Mouse (Mus musculus) hindbrain, embryonic 12.5 days (tissue): ENCODE measurements around the gene H2-T23. TPM values are rescaled to one million over a fixed set of nuclear protein-coding genes. Genes with fewer than 3 reads are reported as not detected.
"Not testable (repeated sequence)": the region's sequence is repeated elsewhere in the genome, so short reads cannot be mapped to it uniquely, and the experiment has no call there.

Source experiments
- ATAC-seq: fragments of 200-750 bp; cut with Nextera tagmentation; 2 replicates; pipeline ENCODE4 v1.8.0; 2017; ENCODE audit warnings: moderate TSS enrichment; ENCODE audit not compliant: low FRiP score
- H3K27ac ChIP-seq: fragments of 300-500 bp; sonication (generic); 2 replicates; pipeline ENCODE4 v1.5.1; 2016; ENCODE audit warnings: mild to moderate bottlenecking
- H3K27me3 ChIP-seq: fragments of 300-500 bp; sonication (generic); 2 replicates; pipeline ENCODE4 v1.6.1; 2016; ENCODE audit warnings: mild to moderate bottlenecking
- H3K36me3 ChIP-seq: fragments of 300-500 bp; sonication (generic); 2 replicates; pipeline ENCODE4 v1.6.1; 2016; ENCODE audit warnings: mild to moderate bottlenecking
- H3K4me1 ChIP-seq: fragments of 300-500 bp; sonication (generic); 2 replicates; pipeline ENCODE4 v1.6.1; 2016
- H3K4me2 ChIP-seq: fragments of 300-500 bp; sonication (generic); replicated peaks from 2 replicates; pipeline ENCODE4 v1.6.1; 2016; ENCODE audit warnings: mild to moderate bottlenecking
- H3K4me3 ChIP-seq: fragments of 300-500 bp; sonication (generic); 2 replicates; pipeline ENCODE4 v1.5.1; 2016; ENCODE audit warnings: mild to moderate bottlenecking
- H3K9ac ChIP-seq: fragments of 300-500 bp; sonication (generic); 2 replicates; pipeline ENCODE4 v1.6.1; 2016; ENCODE audit warnings: mild to moderate bottlenecking, moderate library complexity
- H3K9me3 ChIP-seq: fragments of 300-500 bp; sonication (generic); replicated peaks from 2 replicates; pipeline ENCODE4 v1.6.1; 2016; ENCODE audit warnings: mild to moderate bottlenecking
- WGBS: fragments of 180-500 bp; shearing (Covaris S2); methylation state at CpG from one replicate; pipeline ENCODE4 v1.1.7; 2016; 5-methylcytosine and 5-hydroxymethylcytosine counted together
- polyA plus RNA-seq: library from polyadenylated mRNA; unstranded; fragments of >200 nt; fragmentation: Nextera tagmentation; extraction: Ambion mirVana; gene quantifications from 2 replicates; pipeline ENCODE4 v1.2.1, GENCODE M21; 2016

The H2-T23 gene
- polyA plus RNA-seq, 1 experiment from 2014 or later, result 5.1 TPM

DNA sequence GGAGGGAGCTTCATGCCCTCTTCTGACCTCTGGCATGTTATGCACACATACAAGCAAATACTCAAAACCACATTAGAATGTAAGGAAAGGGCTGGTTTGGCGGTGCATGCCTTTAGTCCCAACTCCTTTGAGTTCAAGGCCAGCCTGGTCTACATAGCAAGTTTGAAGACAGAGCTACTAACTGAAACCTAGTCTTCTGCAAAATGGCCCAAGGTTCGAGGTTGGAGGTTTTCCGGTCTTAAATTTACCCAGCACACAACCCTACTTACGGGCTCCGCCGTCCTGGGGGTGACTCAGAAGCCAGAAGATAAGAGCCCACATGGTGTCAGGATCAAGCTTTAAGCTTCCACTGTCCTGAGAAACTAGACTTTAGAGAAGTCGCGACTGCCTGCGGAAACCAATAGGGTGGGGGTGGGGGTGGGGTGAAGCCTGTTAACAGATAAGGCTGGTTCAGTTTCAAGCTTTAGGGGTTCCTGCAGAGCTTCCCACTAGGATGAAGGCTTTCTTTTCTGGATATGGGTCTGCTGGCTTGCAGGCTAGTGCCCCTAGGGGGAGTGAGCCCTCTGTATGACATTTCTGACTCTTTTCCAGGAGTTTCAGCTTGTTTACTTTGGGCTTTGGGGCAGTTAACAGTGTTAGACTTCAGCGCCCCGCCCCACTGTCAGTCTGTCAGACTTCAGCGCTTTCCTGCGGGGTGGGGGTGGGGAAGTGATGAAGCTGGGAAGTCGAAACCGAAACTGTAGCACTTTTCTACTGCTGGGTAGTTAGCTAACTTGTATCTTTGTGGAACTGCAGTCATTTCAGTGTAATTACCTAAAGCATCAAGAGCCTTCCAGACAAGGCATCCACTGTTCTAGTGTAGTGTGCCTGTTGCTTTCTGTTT lies 12.2 kb downstream of the H2-T23 start, which contains the start of gene H2-T24:
H2-T24 (minus strand) TSS at position 370 of the 883 bp plus-strand sequence.
- H3K9ac ChIP-seq, result no peak within 1 kb of the TSS
- H3K36me3 ChIP-seq, result peaks cover 4% of the 10 kb centered on the region; the same call in 1 of the 2 replicates
- H3K4me3 ChIP-seq, result no peak within 1 kb of the TSS
- WGBS, result 44% methylated on average over 15 of the region's 15 CpGs
- H3K27me3 ChIP-seq, result no peaks in the 10 kb centered on the region
- no peak for ATAC-seq
- H3K4me2 ChIP-seq, result peak within 1 kb of the TSS; percentile 12; the same call in 1 of the 2 replicates
- no peaks in the 10 kb centered on the region for H3K9me3 ChIP-seq
- no peak within 1 kb of the TSS for H3K27ac ChIP-seq
- H3K4me1 ChIP-seq, result peaks cover 4% of the 10 kb centered on the region; the same call in 1 of the 2 replicates

DNA sequence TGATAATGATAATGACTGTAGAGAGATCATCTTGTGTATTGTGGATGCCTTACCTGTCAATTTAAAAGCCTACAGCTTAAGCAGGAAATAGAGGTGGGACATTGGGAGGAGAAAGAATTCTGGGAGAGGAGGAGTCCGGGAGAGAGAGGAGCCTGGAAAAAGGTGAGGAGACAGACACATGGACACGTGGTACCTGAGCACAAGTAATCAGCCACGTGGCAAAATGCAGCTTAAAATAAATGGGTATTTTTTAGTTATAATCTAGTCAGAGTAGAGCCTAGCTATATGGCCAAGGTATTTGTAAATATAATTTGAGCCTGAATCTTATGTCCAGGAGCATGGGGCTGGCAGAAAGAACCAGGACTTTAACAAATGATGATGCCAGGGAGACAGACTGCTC lies 13.1 kb downstream of the H2-T23 start:
- Histone ChIP-seq H3K27ac (no peak overlapping the region), H3K27me3 (no peaks in the 10 kb centered on the region), H3K4me2 (no peak overlapping the region), H3K4me3 (no peak overlapping the region), H3K9me3 (no peaks in the 10 kb centered on the region), H3K36me3 (peaks cover 10% of the 10 kb centered on the region), H3K9ac (no peak overlapping the region), H3K4me1 (peaks cover 4% of the 10 kb centered on the region; the same call in 1 of the 2 replicates)
- WGBS, result 79% methylated on average over 3 of the region's 3 CpGs
- no peak for ATAC-seq

DNA sequence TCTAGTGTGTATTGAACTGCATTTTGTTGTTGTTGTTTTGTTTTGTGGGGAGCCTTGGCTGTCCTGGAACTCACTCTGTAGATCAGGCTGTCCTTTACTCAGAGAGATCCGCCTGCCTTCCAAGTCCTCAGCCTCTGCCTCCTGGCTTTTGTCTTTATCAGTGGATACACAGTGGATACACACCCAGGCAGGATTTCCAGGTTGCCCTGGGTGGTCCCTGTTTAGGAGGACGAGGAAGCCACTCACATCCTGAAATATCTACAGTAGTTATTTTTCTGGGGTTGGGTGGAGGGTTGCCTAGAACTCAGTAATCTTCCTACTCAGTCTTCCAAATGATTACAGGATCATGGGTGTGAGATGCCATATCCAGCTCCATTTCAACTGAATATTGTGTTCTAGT lies 13.7 kb downstream of the H2-T23 start:
- peaks cover 15% of the 10 kb centered on the region for H3K36me3 ChIP-seq
- ATAC-seq, result no peak
- H3K9me3 ChIP-seq, result no peaks in the 10 kb centered on the region
- no peaks in the 10 kb centered on the region for H3K27me3 ChIP-seq
- no peak overlapping the region for H3K4me2 ChIP-seq
- H3K27ac ChIP-seq, result no peak overlapping the region
- no peak overlapping the region for H3K4me3 ChIP-seq
- 77% methylated on average over 2 of the region's 2 CpGs for WGBS
- H3K9ac ChIP-seq, result no peak overlapping the region
- H3K4me1 ChIP-seq, result peaks cover 4% of the 10 kb centered on the region; the same call in 1 of the 2 replicates

DNA sequence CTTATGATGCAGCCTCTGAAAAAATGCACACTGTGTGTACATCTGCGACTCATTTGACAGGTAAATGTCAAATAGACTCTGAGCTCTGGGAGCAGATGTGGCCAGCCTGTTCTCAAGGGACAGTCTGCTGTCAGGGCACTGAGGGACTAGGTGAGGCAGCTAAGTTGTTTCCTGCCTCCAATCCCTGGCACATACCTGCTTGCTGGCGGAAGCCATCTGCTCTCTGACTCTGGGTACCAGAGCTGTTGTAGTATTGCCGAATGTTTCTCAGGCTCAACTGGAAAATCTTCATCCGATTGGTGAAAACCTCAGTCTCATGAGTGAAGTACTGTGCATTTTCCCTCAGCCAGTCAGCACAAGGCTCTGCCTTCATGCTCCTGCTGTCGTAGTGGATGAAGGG lies 15.6 kb downstream of the H2-T23 start:
- 94% methylated on average over 5 of the region's 5 CpGs for WGBS

DNA sequence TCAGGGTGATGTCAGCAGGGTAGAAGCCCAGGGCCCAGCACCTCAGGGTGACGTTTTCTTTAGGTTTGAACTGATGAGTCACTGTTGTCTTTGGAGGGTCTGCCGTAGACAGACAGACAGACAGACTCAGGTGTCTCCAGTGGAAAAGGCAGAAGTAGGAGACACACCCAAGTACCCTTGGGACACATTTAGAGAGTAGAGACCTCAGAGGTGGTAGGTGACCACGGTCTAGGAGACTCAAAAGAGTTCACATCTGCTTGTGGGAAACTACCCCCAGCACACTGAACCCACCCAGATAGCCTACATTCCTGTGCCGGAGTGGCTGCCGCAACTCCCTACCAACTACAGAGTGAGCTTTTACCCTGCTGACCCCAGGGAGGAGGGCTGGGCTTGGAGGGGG lies 17.7 kb downstream of the H2-T23 start:
- no peak for ATAC-seq
- H3K4me3 ChIP-seq, result no peak overlapping the region
- H3K9ac ChIP-seq, result no peak overlapping the region
- H3K4me1 ChIP-seq, result no peaks in the 10 kb centered on the region
- H3K4me2 ChIP-seq, result no peak overlapping the region
- peaks cover 15% of the 10 kb centered on the region for H3K36me3 ChIP-seq
- H3K27ac ChIP-seq, result no peak overlapping the region
- H3K9me3 ChIP-seq, result no peaks in the 10 kb centered on the region
- WGBS, result 98% methylated on average over 5 of the region's 5 CpGs
- H3K27me3 ChIP-seq, result no peaks in the 10 kb centered on the region

More for the DNA sequence above, 15.6 kb downstream of the H2-T23 start:
- no peak for ATAC-seq
- Histone ChIP-seq H3K4me1 (peaks cover 4% of the 10 kb centered on the region; the same call in 1 of the 2 replicates), H3K36me3 (peaks cover 15% of the 10 kb centered on the region), H3K9me3 (no peaks in the 10 kb centered on the region), H3K4me3 (no peak overlapping the region), H3K9ac (no peak overlapping the region), H3K27me3 (no peaks in the 10 kb centered on the region), H3K27ac (no peak overlapping the region), H3K4me2 (no peak overlapping the region)

DNA sequence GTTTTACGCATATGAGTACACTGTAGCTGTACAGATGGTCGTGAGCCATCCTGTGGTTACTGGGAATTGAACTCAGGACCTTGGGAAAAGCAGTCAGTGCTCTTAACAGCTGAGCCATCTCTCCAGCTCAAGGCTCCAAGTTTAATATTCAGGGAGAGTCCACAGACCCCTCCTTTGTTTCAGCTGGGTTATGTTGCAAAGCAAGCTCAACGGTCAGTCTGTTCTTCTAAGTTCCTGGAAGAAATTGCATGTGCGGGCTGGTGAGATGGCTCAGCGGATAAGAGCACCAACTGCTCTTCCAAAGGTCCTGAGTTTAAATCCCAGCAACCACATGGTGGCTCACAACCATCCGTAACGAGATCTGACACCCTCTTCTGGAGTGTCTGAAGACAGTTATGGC lies 28.2 kb downstream of the H2-T23 start:
- not testable (repeated sequence) for ATAC-seq, H3K4me1 ChIP-seq, H3K9ac ChIP-seq, H3K36me3 ChIP-seq, H3K4me2 ChIP-seq, H3K27ac ChIP-seq, H3K4me3 ChIP-seq, H3K9me3 ChIP-seq, H3K27me3 ChIP-seq
- 95% methylated on average over 7 of the region's 7 CpGs for WGBS

DNA sequence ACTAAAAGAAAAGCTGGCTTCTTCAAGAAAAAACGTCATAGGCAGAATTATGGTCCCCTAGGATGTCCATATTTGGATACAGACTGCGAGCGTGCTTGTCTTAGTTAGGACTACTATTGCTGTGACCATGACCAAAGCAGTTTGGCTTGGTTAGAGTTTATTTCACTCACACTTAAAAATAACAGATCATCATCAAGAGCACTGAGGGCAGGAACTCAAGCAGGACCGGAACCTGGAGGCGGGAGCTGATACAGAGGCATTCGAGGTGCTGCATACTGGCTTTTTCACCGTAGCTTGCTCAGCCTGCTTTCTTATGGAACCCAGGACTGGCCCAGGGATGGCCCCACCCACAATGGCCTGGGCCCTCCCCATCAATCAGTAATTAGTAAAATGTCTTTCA lies 29.3 kb downstream of the H2-T23 start:
- Histone ChIP-seq H3K4me1 (no peaks in the 10 kb centered on the region), H3K4me3 (no peak overlapping the region), H3K27ac (no peak overlapping the region), H3K9ac (no peak overlapping the region), H3K36me3 (peaks cover 8% of the 10 kb centered on the region; the same call in 1 of the 2 replicates), H3K27me3 (no peaks in the 10 kb centered on the region), H3K9me3 (peaks cover 4% of the 10 kb centered on the region; the same call in 1 of the 2 replicates), H3K4me2 (no peak overlapping the region)
- WGBS, result 95% methylated on average over 7 of the region's 7 CpGs
- no peak for ATAC-seq

DNA sequence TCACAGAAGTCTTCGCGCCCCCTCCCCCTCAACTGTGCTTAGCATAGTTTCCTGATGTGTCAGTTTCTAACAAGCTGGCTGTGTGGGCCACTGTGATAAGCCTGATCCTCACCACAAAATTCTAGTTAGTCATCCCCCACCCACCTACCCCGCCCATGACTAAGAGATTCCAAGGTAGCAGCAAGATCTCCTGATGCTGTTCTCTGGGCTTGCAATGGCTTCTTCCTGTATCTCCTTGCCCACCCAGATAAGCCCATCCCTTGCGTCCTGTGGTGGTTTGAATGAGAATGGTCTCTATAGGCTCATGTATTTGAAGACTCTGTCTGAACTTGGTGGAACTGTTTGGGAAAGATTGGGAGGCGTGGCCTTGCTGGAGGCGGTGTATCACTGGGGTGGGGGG lies 30.7 kb downstream of the H2-T23 start:
- ATAC-seq, result no peak
- Histone ChIP-seq H3K4me1 (peaks cover 8% of the 10 kb centered on the region; the same call in 1 of the 2 replicates), H3K36me3 (peaks cover 8% of the 10 kb centered on the region; the same call in 1 of the 2 replicates), H3K9ac (no peak overlapping the region), H3K27me3 (no peaks in the 10 kb centered on the region), H3K4me2 (no peak overlapping the region), H3K27ac (no peak overlapping the region), H3K9me3 (peaks cover 4% of the 10 kb centered on the region; the same call in 1 of the 2 replicates), H3K4me3 (no peak overlapping the region)
- 95% methylated on average over 6 of the region's 6 CpGs for WGBS

DNA sequence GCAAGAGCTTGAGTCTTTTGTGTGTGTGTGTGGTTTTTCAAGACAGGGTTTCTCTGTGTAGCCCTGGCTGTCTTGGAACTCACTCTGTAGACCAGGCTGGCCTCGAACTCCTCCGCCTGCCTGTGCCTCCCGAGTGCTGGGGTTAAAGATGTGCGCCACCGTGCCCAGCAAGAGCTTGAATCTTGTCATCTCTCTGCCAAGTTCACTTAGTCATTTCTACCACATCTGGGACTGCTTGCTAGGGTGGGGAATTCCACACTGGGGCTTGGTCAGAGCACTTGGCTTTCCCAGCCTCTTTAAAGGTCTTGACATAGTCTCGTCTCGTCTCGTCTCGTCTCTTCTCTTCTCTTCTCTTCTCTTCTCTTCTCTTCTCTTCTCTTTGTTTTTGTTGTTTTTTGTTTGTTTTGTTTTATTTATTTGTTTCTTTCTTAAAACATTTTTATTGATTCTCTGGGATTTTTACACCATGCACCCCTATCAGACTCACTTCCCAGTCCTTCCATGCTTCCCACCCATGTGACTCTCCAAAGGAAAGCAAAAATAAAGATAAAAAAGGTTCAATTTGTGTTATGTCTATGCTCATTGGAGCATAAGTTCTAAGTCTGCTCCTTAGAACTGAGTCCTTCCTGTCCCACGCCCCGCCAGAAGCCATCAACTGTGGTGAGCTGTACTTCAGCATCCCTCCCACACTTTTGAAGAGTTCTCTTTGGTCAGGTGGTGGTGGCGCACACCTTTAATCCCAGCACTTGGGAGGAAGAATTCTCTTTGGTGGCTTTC lies 31.3 kb downstream of the H2-T23 start:
- over 99% methylated on average over 12 of the region's 12 CpGs for WGBS
- H3K9ac ChIP-seq, result no peak overlapping the region
- 0 out of 2 replicates have a peak, but pooled peaks cover 5% of the 10 kb centered on the region for H3K36me3 ChIP-seq
- no peaks in the 10 kb centered on the region for H3K27me3 ChIP-seq
- ATAC-seq, result no peak
- H3K4me1 ChIP-seq, result peaks cover 8% of the 10 kb centered on the region; the same call in 1 of the 2 replicates
- no peak overlapping the region for H3K27ac ChIP-seq
- no peak overlapping the region for H3K4me2 ChIP-seq
- peaks cover 4% of the 10 kb centered on the region; the same call in 1 of the 2 replicates for H3K9me3 ChIP-seq
- H3K4me3 ChIP-seq, result no peak overlapping the region

DNA sequence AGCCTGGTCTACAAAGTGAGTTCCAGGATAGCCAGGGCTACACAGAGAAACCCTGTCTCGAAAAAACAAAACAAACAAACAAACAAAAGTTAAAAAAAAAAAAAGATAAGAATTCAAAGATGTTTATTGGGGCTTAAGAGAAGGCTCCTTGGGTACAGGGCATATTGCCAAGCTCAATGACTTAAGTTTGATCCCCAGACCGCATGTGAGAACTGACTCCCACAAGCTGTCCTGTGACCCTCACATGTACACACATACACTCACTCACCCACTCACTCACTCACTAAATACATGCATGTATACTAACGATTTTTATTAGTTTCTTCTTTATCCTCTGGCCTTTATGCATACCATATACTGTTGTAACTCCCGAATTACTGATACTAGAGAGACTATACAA lies 32.3 kb downstream of the H2-T23 start:
- no peak for ATAC-seq
- Histone ChIP-seq H3K27me3 (no peaks in the 10 kb centered on the region), H3K9ac (no peak overlapping the region), H3K27ac (no peak overlapping the region), H3K4me1 (peaks cover 11% of the 10 kb centered on the region), H3K9me3 (no peaks in the 10 kb centered on the region), H3K36me3 (no peaks in the 10 kb centered on the region), H3K4me2 (no peak overlapping the region), H3K4me3 (no peak overlapping the region)
- 91% methylated on average over 4 of the region's 4 CpGs for WGBS

DNA sequence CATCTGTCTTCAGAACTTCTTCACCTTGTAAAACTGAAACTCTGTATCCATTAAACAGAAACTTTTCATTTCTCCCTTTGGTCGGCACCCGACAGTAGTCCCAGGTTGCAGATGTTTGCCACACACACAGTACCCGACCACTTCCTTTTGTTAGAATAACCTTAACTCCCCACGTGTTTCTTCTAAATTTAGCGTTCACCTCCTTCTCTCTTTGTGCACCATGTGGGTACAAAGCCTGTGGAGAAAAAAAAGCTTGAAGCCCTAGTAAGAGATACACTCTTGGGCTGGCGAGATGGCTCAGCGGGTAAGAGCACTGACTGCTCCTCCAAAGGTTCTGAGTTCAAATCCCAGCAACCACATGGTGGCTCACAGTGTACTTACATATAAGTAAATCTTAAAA lies 33.3 kb downstream of the H2-T23 start:
- Histone ChIP-seq H3K9ac (no peak overlapping the region), H3K4me3 (no peak overlapping the region), H3K36me3 (no peaks in the 10 kb centered on the region), H3K4me1 (peaks cover 16% of the 10 kb centered on the region), H3K27me3 (no peaks in the 10 kb centered on the region), H3K4me2 (no peak overlapping the region), H3K9me3 (no peaks in the 10 kb centered on the region), H3K27ac (no peak overlapping the region)
- WGBS, result 87% methylated on average over 7 of the region's 7 CpGs
- no peak for ATAC-seq
